Mouse (Mus musculus) midbrain, postnatal 0 days (tissue): ENCODE results near the gene Tpk1. TPM values are rescaled to one million over a fixed set of nuclear protein-coding genes. Genes with fewer than 3 reads are reported as not detected.

ENCODE experiments used
- ATAC-seq: fragments of 200-750 bp; cut with Nextera tagmentation; 2 replicates; pipeline ENCODE4 v1.8.0; 2017; ENCODE audit warnings: moderate number of reproducible peaks, mild to moderate bottlenecking, moderate TSS enrichment, moderate library complexity; ENCODE audit not compliant: low FRiP score
- DNase-seq: peaks from one replicate; pipeline ENCODE4 v3.0.0-alpha.2; 2015; ENCODE audit warnings: low spot score
- H3K27ac ChIP-seq: fragments of 300-500 bp; sonication (generic); 2 replicates; pipeline ENCODE4 v1.5.1; 2014; ENCODE audit warnings: low read depth, mild to moderate bottlenecking, low read length, mixed read lengths
- H3K27me3 ChIP-seq: fragments of 300-500 bp; sonication (generic); 2 replicates; pipeline ENCODE4 v1.6.1; 2014; ENCODE audit warnings: low read length, control low read depth, mixed read lengths; ENCODE audit not compliant: insufficient read depth
- H3K36me3 ChIP-seq: fragments of 300-500 bp; sonication (generic); 2 replicates; pipeline ENCODE4 v1.6.1; 2014; ENCODE audit warnings: low read length, control low read depth, mixed read lengths; ENCODE audit not compliant: insufficient read depth
- H3K4me1 ChIP-seq: fragments of 300-500 bp; sonication (generic); 2 replicates; pipeline ENCODE4 v1.6.1; 2014; ENCODE audit warnings: mild to moderate bottlenecking, control low read depth, antibody characterized with exemption, low read length, mixed read lengths; ENCODE audit not compliant: insufficient read depth
- H3K4me2 ChIP-seq: fragments of 300-500 bp; sonication (generic); 2 replicates; pipeline ENCODE4 v1.6.1; 2014; ENCODE audit warnings: low read depth, mild to moderate bottlenecking, low read length, mixed read lengths; ENCODE audit not compliant: poor library complexity, severe bottlenecking
- H3K4me3 ChIP-seq: fragments of 300-500 bp; sonication (generic); 2 replicates; pipeline ENCODE4 v1.5.1; 2014; ENCODE audit warnings: low read depth, mild to moderate bottlenecking, low read length, moderate library complexity
- H3K9ac ChIP-seq: fragments of 300-500 bp; sonication (generic); replicated peaks from 2 replicates; pipeline ENCODE4 v1.6.1; 2014; ENCODE audit warnings: mild to moderate bottlenecking, low read length, moderate library complexity, mixed read lengths; ENCODE audit not compliant: poor library complexity, severe bottlenecking
- H3K9me3 ChIP-seq: fragments of 300-500 bp; sonication (generic); 2 replicates; pipeline ENCODE4 v1.6.1; 2016; ENCODE audit warnings: low read length, control low read depth
- CTCF ChIP-seq: IDR thresholded peaks from 2 replicates; pipeline ENCODE4 v1.5.1; 2016; ENCODE audit warnings: antibody characterized with exemption, mild to moderate bottlenecking
- WGBS: fragments of 180-500 bp; shearing (Covaris S2); extraction: QIAGEN DNeasy Blood & Tissue Kit; methylation state at CpG from one replicate; pipeline ENCODE4 v1.1.7; 2014; 5-methylcytosine and 5-hydroxymethylcytosine counted together
- polyA plus RNA-seq: library from polyadenylated mRNA; unstranded; fragments of >200 nt; fragmentation: Nextera tagmentation; extraction: Ambion mirVana; gene quantifications from 2 replicates; pipeline ENCODE4 v1.2.1, GENCODE M21; 2015
- total RNA-seq: library from RNA; depleted of rRNA; stranded (reverse); fragments of >200 nt; gene quantifications from 2 replicates; pipeline ENCODE4 v1.2.3, GENCODE M21; 2014

The Tpk1 gene
- total and polyA plus RNA-seq, 2 experiments from 2014 or later = 4.4 to 6.0 TPM

DNA sequence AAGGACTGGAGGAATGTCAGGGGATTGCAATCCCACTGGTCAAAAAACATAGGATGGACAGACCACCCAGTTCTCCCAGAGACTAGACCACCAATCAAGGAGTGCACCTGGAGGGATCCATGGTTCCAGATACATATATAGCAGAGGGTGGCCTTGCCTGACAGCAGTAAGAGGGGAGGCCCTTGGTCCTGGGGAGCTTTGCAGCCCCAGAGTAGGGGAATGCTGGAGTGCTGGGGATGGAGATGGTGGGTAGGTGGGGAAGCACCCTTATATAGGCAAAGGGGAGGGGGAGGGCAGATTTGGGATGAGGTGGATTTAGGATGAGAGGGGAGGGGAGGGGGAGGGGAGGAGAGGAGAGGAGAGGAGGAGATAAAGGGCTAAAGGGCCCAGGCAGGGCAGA, 134.1 kb downstream of the Tpk1 start:
- no peaks in the 10 kb centered on the region for H3K4me1 ChIP-seq
- no peaks in the 10 kb centered on the region for H3K9me3 ChIP-seq
- TF ChIP-seq CTCF = no peak
- H3K4me2 ChIP-seq = no peak overlapping the region
- no peaks in the 10 kb centered on the region for H3K27me3 ChIP-seq
- no peaks in the 10 kb centered on the region for H3K36me3 ChIP-seq
- no peak overlapping the region for H3K4me3 ChIP-seq
- DNase-seq (no peak), ATAC-seq (no peak)
- no peak overlapping the region for H3K9ac ChIP-seq
- no peak overlapping the region for H3K27ac ChIP-seq

DNA sequence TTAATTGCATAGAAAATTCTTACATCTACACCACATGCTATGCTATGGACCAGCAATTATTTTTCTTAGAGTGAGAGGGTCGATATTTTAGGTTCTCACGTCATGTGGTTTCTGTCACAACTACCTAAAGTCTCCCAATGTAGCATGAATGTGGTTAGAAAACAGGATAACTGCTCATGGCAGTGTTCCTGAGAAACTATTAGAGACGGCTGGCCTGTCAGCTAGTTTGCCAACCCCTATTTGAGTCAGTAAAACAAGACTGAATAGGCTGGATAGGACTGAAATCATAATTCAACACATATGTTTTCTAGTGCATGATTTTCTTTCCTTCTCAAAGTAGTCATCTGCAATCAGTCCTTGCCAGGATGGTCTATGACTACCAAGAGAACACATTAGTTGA, 137.1 kb downstream of the Tpk1 start:
- H3K27ac ChIP-seq = no peak overlapping the region
- no peak for DNase-seq
- H3K4me2 ChIP-seq = no peak overlapping the region
- H3K4me3 ChIP-seq = no peak overlapping the region
- TF ChIP-seq CTCF = no peak
- WGBS = 76% methylated on average over 3 of the region's 3 CpGs
- H3K9ac ChIP-seq = no peak overlapping the region
- no peaks in the 10 kb centered on the region for H3K27me3 ChIP-seq
- no peaks in the 10 kb centered on the region for H3K9me3 ChIP-seq
- H3K36me3 ChIP-seq = no peaks in the 10 kb centered on the region
- no peaks in the 10 kb centered on the region for H3K4me1 ChIP-seq
- ATAC-seq = no peak

DNA sequence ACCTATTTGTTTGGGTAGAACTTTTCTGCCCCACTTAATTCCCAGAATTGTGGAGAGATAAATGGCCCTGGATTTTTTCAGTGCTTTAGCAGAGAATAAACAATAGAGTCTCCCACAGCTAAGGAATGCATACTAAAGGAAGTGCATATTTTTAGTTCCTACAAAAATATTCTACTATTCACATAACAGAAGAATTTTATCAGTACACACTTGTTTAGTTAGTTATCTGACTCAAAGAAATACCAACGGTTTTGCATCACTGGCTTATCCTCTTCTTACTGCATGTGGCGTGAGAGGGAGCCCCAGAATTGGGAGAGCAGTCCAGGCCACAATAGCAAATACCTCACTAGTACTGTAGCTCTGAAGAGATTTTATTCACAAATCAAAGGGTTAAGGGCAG, 141.1 kb downstream of the Tpk1 start:
- H3K27me3 ChIP-seq = no peaks in the 10 kb centered on the region
- 75% methylated on average over 2 of the region's 2 CpGs for WGBS

DNA sequence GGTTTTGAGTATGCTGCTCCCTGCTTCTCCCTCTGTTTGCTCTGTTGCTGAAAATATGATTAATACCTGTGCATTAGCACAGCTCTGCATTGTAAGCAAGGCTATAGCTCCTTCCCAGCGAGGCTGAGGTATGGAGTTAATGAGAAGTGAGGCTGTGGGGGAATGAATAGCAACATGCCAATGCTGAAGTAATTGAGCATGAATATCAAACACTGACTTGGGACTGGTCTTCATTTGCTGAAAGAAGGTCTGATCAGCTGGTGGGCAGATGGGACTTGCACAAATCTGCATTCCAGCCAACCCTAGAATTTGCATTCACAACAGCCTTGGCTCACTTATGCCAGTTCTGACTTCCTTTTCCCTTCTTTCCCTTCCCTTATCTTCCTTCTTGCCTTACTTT, 144.0 kb downstream of the Tpk1 start:
- Histone ChIP-seq H3K27ac (no peak overlapping the region), H3K4me1 (no peaks in the 10 kb centered on the region)
- 37% methylated on average over 1 of the region's 1 CpGs for WGBS

More for the DNA sequence above, 141.1 kb downstream of the Tpk1 start:
- DNase-seq (no peak), ATAC-seq (no peak)
- Histone ChIP-seq H3K4me3 (no peak overlapping the region), H3K36me3 (no peaks in the 10 kb centered on the region), H3K9ac (no peak overlapping the region), H3K4me1 (no peaks in the 10 kb centered on the region), H3K4me2 (no peak overlapping the region), H3K27ac (no peak overlapping the region), H3K9me3 (no peaks in the 10 kb centered on the region)
- TF ChIP-seq CTCF = no peak

DNA sequence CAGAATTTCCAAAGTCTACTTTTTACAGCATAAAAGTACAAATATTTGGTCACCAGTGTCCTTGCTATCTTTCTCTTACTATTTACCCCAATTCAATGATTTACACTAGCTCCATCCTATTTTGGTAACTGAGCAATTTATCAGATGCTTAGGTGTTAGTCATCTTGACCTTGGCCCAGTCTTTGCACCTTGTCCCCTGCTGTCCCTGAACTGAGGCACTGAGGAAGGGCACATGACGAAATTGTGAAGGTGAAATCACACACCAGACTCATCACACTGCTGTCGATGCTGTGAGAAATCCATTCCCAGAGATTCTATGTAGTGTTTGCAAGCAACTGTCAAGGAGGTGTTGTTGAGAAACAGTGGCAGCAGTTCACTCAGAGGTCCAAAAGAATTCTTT, 145.9 kb downstream of the Tpk1 start:
- TF ChIP-seq CTCF = no peak
- Histone ChIP-seq H3K9me3 (no peaks in the 10 kb centered on the region), H3K4me3 (no peak overlapping the region), H3K36me3 (no peaks in the 10 kb centered on the region), H3K4me1 (no peaks in the 10 kb centered on the region), H3K9ac (no peak overlapping the region), H3K27ac (no peak overlapping the region), H3K27me3 (no peaks in the 10 kb centered on the region), H3K4me2 (no peak overlapping the region)
- 53% methylated on average over 2 of the region's 2 CpGs for WGBS
- ATAC-seq (no peak), DNase-seq (no peak)

More for the DNA sequence above, 144.0 kb downstream of the Tpk1 start:
- TF ChIP-seq CTCF = no peak
- DNase-seq (peak; percentile 33), ATAC-seq (no peak)
- Histone ChIP-seq H3K36me3 (no peaks in the 10 kb centered on the region), H3K4me3 (no peak overlapping the region), H3K9ac (no peak overlapping the region), H3K27me3 (no peaks in the 10 kb centered on the region), H3K4me2 (no peak overlapping the region), H3K9me3 (no peaks in the 10 kb centered on the region)

DNA sequence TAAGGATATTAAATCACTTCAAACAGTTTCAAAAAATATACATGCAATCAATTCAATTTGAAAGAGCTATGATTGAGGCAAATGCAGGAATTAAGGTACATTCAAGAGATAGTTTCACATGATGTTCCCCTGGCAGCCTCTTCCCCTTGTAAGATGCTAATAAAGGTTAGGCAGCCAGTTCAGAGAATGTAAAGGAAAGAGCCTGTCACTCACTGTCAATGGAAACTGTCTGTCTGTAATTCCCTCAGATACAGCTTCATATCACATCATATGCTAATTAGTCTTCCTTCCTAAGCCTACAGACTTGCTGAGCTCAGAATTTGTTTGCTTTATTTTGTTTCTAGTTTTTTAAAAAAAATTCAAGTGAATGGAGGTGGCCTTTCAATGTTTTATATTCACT, 147.7 kb downstream of the Tpk1 start:
- Histone ChIP-seq H3K9ac (no peak overlapping the region), H3K27ac (no peak overlapping the region), H3K27me3 (no peaks in the 10 kb centered on the region), H3K4me2 (no peak overlapping the region), H3K36me3 (no peaks in the 10 kb centered on the region), H3K9me3 (no peaks in the 10 kb centered on the region), H3K4me1 (no peaks in the 10 kb centered on the region), H3K4me3 (no peak overlapping the region)
- DNase-seq = no peak
- ATAC-seq = no peak
- no peak for TF ChIP-seq CTCF

DNA sequence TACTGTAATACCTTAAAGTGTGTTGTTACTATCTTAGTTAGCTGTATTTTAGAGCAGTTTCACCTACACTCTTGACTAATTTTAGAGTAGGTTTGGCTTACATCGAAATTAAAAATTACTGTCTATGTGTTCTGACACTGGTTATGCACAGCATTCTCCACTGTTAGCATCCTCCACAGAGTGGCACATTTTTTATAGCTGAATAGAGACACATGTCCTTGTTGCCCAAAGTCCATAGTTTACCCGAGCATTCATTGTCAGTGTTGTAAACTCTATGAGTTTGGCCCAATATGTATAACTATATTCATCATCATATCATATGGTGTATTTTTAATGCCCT, 148.8 kb downstream of the Tpk1 start:
- H3K27ac ChIP-seq = no peak overlapping the region
- 88% methylated on average over 2 of the region's 2 CpGs for WGBS

More for the DNA sequence above, 148.8 kb downstream of the Tpk1 start:
- Histone ChIP-seq H3K4me2 (no peak overlapping the region), H3K27me3 (no peaks in the 10 kb centered on the region), H3K4me3 (no peak overlapping the region), H3K9ac (no peak overlapping the region), H3K36me3 (no peaks in the 10 kb centered on the region), H3K9me3 (no peaks in the 10 kb centered on the region), H3K4me1 (no peaks in the 10 kb centered on the region)
- ATAC-seq (no peak), DNase-seq (no peak)
- TF ChIP-seq CTCF = no peak
